Mouse (Mus musculus) effector memory CD4-positive, alpha-beta T cell, adult 7 months (primary cell): ENCODE data around the gene Dach2. TPM values are rescaled to one million over a fixed set of nuclear protein-coding genes. Genes with fewer than 3 reads are reported as not detected.

Experiments
- polyA plus RNA-seq: library from polyadenylated mRNA; unstranded; fragments of 100-300 nt; shearing (Covaris generic); gene quantifications from one replicate; pipeline ENCODE4 v1.2.1, GENCODE M21; 2017

Gene Dach2
- polyA plus RNA-seq: 0.60 TPM

DNA sequence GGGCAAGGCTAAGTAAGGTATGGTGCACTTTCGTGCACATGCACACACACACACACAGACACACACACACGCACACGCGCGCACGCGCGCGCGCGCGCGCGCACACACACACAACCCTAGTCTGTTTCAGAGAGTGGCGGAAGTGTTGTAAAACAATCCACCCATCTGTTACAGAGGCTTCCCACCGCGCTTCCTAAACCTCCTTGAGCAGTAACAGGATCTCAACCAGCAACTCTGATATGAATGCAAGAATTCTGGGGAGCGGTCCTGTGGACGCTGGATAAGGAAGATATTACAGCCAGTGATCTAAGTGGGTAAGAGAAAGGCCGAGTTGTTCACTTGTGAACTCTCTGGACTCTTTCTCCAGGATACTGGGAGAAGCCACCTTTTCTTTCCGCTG is at the start of gene Dach2:
Gene Dach2, plus strand, starts transcription at position 107 of the 400 bp plus-strand sequence.

Other genes starting within 250 kb of the Dach2 start
- 25.0 TPM for gene Chm, start 112.0 kb upstream of the Dach2 start, polyA plus RNA-seq